Mouse (Mus musculus) fibroblast of lung, adult 2 months (primary cell): ENCODE measurements around the gene Dcaf4.
A peak's percentile ranks its signal among the peaks of the same experiment; 100 is the strongest.

Source experiments
- DNase-seq: peaks from one replicate; pipeline ENCODE4 v3.0.0-alpha.2; 2011; ENCODE audit warnings: low read depth

Gene Dcaf4

DNA sequence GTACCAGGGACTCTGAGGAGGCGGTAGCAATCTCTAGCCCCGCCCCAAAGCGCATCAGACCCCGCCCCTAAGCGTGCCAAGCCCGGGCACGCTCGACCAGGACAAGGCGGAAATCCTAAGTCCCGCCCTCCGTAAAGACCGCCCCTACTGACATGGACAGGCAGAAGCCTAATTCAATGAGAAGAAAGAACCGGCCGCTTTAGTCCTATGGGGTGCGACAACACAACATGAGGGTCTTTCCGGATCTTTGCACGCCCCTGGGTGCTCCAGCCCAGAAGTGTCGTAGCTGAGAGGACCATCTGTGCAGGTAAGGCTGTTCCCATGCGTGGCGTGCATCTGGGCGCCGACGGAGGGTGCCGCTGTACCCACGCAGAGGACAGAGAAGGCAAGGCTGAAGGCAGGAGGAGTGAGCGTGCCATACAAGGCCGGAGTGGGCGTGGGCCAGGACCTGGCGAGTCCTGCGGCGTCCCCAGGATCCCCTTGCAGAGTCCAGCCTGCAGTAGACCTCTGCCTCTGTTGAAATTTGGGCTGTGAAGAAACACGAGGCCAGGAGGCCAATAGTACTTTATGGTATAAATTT lies at the start of gene Dcaf4:
Gene Dcaf4, plus strand, starts transcription at position 156 of the 580 bp plus-strand sequence.
- DNase-seq: peak; percentile 86

DNA sequence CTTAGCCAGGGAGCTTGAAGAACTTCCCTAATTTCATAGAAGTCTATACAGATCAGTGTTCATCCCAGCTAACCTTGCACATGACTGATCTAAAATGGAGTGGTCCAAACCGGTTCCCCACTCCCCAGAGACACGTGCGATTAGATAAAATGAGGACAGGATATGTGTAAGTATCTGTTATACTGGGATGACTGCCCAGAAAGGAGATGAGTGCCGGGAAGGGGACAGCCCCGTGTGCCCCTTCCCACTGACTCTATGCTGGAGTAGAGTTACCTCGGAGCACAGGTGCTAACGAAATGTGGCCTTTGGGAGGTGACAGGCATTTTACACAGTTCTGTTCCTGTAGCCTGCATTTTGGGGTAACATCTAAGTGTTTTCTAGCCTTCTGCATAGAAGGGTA lies 48.5 kb upstream of the Dcaf4 start:
- DNase-seq: no peak

DNA sequence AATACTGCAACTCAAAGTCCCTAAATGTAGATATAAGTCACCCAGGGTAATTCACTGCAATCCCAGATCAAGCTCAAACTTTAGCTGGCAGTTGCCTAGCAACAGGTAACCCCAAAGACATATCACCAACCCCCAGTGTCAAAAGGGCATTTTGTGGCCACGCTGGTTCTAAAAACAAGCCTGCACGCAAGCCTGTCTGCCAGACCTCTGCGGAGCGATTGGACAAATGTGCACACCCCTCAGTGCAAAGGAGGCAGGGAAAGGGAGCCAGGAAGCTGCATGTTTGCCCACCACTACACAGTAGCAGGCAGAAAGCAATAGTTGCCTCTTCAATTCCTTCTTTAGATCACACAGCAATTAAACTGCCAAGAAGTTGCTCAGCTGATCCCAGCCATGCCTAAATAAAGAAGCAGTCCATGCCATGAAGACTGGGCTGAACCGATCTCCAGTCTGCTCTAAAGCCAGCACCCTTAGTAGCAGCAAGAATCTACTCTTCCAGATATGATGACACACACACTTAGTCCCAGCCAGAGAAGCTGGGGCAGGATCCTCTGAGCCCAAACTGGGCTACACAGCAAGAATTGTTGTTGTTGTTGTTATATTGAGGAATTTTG lies 46.2 kb upstream of the Dcaf4 start:
- DNase-seq: no peak

DNA sequence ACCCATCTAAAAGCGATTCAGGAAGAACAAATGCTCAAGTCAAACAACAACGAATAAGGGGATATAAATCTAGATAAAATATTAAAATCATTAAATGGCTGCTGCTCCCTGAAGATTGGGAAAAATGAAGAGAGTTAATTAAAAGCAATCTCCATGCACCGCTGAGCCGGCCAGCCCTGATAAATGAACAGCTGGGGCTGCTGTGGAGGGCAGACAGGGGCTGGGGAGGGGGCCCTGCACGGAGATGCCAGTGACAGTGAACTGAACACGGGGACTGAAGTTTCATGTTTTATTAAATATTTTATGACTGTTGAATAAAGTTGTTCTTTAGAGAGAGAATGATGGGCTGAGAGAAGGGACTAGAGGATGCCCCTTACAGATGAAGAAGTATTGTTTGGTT lies 44.8 kb upstream of the Dcaf4 start:
- no peak for DNase-seq

DNA sequence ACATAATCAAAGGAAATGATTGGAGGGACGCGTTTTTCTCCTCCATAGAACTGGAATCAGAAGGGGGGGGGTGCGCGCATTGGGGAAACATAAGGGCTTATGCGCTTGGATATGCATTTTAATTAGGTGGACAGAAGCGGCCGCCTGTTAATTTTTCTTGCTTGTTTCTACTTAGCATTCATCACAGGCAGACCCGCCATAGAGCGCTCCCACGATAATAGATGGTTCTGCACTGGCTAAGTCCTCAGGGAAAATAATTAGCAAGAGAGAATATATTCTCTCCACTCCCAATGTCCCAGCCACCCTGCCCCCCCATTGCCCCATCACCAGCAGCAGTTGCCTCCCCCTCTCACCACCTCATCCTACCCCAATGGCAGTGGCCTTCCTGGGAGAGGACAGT lies 44.0 kb upstream of the Dcaf4 start:
- DNase-seq: no peak

DNA sequence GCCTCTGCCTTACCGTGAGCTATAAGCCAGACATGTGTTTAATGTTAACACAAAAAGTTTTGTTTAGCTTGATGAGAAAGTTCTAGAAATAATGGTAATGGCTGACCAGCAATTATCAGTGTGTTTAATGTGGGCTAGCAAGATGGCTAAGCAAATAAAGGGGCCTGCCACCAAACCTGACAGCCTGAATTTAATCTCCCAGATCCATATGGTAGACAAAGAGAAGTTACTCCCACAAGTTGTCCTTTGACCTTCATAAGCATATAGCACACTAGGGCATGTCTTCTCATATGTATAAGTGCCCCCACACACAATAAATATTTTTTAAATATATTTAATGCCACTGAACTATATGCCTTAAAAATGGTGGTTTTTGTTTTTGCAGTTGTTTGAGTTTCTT lies 41.1 kb upstream of the Dcaf4 start:
- DNase-seq: no peak

DNA sequence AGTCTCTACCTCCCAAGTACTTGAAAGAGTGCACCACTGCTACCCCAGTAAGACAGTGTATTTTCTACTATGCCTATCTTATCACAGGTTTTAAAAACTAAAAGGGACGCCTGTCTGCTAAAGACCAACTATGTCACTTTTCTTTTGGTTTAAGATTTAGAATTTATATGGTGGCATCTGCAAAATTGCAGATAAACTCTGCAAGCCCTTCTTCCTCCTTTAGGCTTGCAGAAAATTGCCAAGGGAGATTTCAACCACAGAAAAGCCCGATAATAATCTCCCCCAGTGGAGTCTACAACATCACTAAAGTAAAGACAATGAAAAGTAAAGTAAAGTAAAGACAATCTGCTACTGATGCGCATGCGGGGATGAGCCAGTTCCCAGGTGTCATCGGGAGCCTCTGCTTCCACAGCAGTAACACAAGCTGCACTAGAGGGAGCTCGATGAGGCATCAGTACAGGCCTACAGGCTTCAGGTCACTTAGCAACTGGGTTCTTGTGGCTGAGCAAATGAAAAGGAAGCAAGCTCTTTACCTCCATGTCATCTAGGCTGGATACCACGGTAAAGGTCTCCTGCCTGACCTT lies 40.4 kb upstream of the Dcaf4 start:
- no peak for DNase-seq

DNA sequence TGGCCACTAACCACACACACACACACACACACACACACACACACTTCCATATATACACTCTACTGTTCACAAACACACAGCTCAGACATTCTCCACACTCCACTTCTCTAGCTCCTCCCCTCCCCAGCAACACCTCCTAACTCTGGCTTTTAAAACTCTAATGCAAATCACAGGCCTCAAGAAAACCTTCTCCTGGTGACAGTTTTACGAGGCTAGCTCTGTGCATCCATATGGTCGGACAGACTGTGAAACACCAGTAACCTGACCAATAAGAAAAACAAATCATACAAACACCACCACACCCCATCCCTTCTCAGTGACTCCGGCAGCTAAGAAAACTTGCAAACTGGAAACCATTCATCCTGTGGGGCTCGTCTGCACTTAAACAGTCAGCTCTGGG lies 38.8 kb upstream of the Dcaf4 start:
- DNase-seq: no peak

DNA sequence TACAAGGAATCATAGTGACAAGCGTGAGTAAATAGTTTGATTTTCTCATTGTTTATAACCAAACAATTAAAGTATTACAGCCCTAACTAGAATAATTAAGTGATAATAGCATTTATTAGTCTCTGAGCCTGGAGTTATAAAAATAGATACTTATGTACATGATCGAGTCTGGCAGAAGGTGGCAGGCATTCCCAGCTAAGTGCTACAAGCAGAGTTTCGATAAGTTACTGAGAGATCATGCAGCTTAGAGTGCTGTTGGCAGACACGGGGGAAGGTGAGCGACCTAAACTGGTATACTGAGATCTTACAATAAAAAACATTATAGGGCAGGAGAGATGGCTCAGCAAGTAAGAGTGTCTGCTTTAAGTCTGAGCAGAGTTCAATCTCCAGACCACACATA lies 36.6 kb upstream of the Dcaf4 start:
- DNase-seq: no peak

DNA sequence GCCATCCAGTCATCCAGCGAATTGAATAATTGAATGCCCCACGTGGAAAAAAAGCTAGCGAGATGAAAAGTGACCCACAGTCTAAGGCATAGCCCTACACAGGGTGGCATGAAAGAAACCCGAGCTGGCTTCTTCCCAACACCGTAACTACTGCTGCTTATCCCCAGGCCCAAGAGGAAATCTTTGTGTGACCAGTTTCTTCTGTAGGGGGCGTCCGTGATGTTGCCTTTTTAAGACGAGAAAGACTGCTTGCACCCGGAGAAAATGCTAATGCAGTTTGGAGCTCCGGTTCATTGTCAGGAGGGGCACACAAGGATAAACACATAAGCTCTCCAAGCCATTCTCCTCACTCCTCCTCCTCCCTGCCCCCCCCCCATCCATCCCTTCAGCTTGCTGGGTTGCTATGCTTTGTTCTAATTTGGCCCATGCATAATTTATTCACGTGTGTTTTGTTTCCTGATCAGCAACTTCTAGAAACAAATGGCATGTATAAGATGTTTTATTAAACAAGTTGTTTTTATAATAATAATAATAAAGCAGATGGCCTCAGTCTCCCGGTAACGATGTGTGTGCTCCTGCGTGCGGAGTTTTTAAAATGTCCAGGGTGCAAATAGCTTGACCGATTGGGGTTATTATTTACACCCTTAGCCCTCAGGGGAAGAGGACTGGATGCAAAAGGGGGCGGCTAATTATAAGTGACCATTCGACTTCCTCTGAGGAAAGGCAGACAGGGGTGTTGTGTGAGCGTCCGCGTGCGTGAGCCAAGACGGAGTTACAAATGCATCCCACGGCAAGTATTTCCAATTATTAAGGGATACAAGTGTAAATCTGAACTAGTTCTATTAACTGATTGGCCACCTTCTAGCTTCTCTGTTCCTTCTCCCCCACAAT lies 35.2 kb upstream of the Dcaf4 start:
- no peak for DNase-seq

DNA sequence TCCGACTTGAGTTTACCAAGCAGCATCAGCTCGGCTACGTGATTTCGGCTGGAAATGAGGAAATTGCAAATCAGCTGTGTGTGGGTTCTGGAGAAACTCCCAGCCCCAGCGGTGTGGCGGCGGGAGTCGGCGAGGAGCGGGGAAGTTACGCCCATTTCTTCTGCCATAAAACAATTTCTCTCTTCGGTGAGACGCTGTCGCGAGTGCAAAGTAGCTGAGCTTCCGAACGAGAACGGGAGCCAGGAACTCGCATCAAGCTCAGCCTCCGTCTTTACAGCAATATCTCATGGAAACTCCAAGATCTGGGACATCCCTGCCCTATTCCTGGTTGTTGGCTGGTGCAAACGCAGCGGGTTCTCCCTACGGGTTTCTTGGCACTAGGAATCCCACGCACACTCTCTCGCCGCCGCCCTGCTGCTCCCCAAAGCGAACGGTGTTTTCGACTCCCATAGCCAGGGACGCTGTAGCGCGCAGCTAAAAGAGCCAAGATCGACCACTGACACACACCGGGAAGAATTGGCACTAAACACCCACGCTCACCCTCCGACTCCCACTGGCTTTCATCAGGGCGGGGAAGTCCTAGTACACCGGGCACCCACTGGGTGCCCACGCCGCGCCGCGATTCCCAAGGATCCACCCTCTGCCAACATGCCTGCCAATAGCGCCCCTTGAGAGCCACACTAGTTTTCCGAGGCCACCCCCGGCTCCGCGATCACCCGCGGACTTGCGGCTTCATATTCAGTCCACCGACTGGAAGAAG lies 34.2 kb upstream of the Dcaf4 start:
- DNase-seq: no peak

DNA sequence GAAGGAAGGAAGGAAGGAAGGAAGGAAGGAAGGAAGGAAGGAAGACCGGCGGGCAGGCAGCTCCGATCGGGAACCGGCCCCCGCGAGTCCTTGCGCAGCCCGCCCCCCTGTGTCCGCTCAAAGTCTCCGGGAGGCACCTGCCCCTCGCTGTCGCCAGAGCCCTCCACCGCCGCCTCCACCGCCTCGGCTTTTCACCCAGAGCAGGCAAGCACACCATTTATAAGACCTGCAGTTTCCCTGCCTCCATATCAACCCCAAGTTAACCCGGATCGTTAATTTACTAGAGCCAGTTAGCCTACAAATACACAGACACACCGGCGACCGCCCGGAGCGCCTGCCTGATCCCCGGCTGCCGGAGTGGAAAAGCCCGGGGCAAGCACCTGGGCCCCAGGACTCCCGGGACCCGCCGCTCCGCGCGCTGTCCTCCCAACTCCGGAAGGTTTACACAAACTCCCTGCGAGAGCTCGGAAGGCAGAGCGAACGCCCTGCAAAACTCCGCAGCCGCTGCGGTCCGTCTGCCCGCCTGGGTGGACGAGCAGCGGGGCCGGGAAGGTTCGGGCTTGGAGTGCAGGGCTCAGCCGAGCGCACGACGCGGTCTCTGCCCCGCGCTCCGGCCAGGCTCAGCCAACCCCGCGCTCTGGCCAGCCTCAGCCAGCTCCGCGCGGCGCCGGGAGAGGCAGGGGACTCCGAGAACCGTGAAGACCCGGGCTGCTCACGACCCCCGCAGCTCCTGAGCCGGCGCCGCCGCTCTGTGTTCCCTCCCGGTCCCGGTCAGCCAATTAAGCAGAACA lies 33.4 kb upstream of the Dcaf4 start:
- DNase-seq: no peak

DNA sequence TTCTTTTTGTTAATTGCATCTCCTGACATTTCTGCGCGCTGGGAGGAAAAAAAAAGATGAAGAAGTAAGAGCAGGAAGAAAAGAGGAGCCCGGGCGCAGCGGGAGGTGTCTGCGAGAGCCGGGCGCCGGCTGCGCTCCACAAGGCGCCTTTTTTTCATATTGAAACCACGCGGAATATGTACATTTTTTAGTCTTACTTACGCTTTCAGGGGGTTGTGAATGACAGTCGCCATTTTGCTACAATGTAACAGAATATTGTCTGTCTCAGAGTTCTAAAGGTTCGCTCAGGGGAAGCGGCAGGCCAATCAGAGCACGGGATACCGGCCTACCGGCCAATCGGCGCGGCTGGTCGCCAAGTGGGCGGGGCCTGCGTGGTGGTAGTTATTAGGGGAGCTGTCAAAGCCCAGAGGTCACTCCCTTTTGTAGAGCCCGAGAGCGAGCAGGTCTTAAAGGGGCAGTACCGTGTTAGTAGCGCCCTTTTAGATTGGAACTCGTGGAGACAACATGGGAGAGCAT lies 32.7 kb upstream of the Dcaf4 start, which contains the start of gene Dpf3:
Gene Dpf3, minus strand, starts transcription at position 241 of the 516 bp plus-strand sequence.
- peak; percentile 80 for DNase-seq

DNA sequence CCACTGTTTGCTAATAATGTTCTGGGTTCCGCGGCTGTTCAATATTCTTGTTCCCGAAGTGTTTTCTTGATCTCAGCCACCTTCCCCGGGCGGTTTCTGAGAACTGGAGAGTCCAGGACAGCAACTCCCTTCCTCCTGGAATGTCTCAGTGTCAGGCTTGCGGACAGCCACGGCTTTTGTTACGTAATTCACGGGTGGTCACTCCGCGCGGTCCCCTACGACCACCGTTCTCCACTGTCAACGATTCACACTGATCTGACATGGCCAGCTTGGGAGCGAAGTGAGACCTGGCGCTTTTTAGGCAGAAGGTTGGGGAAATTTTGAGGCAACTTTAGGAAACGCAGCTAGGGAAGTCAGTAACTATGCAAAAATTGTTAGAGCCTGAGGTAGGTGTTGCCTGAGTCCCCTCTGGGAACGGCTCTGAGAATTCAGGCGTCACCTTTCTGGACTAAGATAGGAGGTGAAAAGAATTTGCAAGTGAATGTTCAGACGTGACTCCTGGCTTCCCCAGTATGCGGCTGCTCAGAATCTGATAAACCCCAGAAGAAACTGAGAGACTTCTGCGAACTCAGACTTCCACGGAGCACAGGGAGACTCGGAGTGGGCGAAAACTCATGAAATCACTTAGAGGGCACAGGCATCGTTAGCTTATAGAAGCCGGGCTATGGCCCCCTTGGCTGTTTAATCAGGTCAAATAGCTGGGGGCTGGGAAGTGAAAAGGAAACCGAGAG lies 31.9 kb upstream of the Dcaf4 start:
- no peak for DNase-seq

DNA sequence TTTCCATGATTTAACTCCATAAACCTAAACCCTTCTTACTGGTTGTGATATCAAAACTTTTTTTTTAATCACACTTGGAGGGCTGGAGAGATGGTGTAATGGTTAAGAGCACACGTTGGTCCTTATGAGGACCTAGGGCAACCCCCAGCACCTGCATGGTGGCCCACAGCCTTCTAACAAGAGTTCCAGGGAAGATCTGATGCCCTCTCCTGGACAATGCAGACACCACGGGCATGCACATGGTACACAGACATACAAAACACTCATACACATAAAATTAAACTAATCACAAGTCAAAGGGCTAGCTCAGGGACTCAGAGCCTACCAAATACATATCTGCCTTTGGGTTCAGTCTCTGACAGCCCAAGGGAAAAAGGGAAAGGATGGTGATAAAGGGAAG lies 30.5 kb upstream of the Dcaf4 start:
- DNase-seq: no peak

DNA sequence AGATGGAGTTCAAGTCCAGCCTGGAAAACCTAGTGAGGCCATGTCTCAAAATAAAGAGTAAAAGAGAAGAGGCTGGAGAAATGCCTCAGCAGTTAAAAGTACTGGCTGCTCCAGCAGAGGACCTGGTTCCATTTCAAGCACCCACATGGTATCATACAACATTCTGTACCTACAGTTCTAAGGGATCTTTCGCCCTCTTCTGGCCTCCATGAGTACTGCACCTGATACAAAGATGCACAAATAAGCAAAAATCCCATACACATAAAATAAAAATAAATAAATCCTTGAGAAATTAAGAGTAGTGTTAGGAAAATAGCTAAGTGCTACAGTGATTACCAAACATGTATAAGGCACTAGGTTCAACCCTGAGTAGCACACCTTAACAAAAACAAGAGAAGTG lies 28.7 kb upstream of the Dcaf4 start:
- no peak for DNase-seq

DNA sequence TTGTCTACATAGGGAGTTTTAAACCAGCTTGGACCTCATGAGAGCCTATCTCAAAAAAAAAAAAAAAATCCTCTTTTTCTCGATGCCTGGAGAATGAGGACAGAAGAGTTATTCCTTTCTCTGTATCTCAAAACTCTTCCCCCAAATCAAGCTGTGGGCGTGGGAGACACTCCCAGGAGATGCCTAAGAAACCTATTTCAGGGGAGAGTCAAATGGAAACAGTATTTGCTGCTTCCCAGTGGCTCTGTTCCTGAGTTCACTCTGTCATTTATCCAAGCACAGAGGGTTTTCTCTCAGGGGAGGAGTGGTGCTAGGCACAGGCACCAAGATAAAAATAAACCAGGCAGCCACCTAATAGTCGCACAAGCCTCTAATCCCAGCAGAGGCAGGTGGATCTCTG lies 27.5 kb upstream of the Dcaf4 start:
- DNase-seq: no peak

DNA sequence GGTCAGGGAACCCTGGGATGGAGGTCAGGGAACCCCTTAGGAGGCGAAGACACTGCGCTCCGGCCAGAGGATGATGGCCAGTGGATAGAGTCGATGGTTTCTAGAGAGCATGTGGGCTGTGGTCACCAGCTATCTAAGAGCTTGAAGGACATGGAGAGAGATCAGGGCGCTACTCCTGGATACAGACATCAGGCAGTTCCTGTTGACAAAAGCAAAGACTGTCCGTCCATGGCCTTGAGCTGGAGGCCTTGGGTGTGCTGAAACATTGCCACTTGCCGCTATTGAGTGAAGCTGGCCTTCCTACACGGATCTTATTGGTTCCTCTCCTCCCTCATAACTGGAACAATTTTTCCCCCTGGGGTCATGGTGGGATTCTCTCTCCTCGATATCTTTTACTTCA lies 26.1 kb upstream of the Dcaf4 start:
- no peak for DNase-seq

DNA sequence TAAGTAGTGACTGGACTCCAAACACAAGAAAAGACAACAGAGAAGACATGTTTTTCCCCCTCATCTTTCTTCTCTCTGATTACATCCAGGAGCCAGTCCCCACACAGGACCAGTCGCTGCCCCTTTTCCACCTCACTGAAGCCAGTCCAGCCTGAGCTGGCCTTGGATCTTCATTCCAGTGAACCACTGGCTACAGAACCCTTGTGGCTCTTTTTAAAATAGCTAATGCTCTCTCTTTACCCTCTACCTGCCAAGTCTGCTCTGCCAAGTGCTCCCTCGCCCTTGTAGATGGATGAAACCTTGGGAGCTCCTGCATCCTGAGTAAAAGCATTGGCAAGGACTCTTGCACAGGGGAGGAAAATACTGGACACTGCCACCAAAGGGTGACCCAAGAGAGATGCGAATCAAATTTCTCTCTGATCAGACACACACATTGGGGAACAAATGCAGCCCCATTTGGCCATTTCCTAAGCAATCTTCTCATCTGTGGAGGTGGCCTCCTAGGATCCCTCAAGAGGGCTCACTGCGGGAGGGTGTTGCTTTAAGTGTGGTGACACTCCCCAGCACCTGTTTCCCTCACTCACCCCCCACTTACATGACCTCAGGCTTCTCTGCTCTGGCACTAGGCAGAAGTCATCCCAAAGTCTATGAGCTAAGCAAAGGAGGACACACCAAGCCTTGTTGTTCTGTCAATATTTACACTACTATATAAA lies 24.9 kb upstream of the Dcaf4 start:
- DNase-seq: no peak

DNA sequence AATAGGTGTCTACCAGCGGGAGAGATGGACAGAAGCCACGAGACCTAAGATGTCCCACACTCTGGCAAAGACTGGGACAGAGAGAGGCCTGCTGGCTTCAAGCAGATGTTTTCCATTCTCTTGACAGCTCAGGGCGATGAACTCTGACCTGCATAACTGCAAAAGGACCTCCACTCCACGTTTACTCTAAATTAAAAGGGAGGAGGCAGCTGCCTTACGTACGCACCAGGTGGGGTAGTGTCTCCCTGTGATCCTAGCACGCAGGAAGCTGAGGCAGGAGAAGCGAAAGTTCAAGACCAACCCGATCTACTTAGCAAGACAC lies 24.3 kb upstream of the Dcaf4 start:
- no peak for DNase-seq
